Mouse (Mus musculus) hindbrain, embryonic 15.5 days (tissue): Measurements from ENCODE around the gene Scd2. TPM values are rescaled to one million over a fixed set of nuclear protein-coding genes. Genes with fewer than 3 reads are reported as not detected.

Experiments
- ATAC-seq: fragments of 200-750 bp; cut with Nextera tagmentation; 2 replicates; pipeline ENCODE4 v1.8.0; 2017; ENCODE audit warnings: low read depth, moderate number of reproducible peaks, moderate TSS enrichment; ENCODE audit not compliant: low FRiP score
- H3K27ac ChIP-seq: fragments of 300-500 bp; sonication (generic); replicated peaks from 2 replicates; pipeline ENCODE4 v1.5.1; 2015; ENCODE audit warnings: mild to moderate bottlenecking, inconsistent platforms
- H3K27me3 ChIP-seq: fragments of 300-500 bp; sonication (generic); 2 replicates; pipeline ENCODE4 v1.6.1; 2015; ENCODE audit warnings: control low read depth, inconsistent platforms
- H3K36me3 ChIP-seq: fragments of 300-500 bp; sonication (generic); 2 replicates; pipeline ENCODE4 v1.6.1; 2015; ENCODE audit warnings: control low read depth, inconsistent platforms
- H3K4me1 ChIP-seq: fragments of 300-500 bp; sonication (generic); replicated peaks from 2 replicates; pipeline ENCODE4 v1.6.1; 2015; ENCODE audit warnings: control low read depth, inconsistent platforms
- H3K4me2 ChIP-seq: fragments of 300-500 bp; sonication (generic); 2 replicates; pipeline ENCODE4 v1.6.1; 2015; ENCODE audit warnings: moderate library complexity, mild to moderate bottlenecking, inconsistent platforms
- H3K4me3 ChIP-seq: fragments of 300-500 bp; sonication (generic); 2 replicates; pipeline ENCODE4 v1.5.1; 2015; ENCODE audit warnings: mild to moderate bottlenecking, inconsistent platforms
- H3K9ac ChIP-seq: fragments of 300-500 bp; sonication (generic); 2 replicates; pipeline ENCODE4 v1.6.1; 2015; ENCODE audit warnings: inconsistent platforms
- H3K9me3 ChIP-seq: fragments of 300-500 bp; sonication (generic); 2 replicates; pipeline ENCODE4 v1.6.1; 2016; ENCODE audit warnings: control low read depth, inconsistent platforms
- WGBS: fragments of 180-500 bp; shearing (Covaris S2); methylation state at CpG from one replicate; pipeline ENCODE4 v1.1.7; 2015; 5-methylcytosine and 5-hydroxymethylcytosine counted together
- polyA plus RNA-seq: library from polyadenylated mRNA; unstranded; fragments of >200 nt; fragmentation: Nextera tagmentation; extraction: Ambion mirVana; gene quantifications from 2 replicates; pipeline ENCODE4 v1.2.1, GENCODE M21; 2015

Scd2 gene
- polyA plus RNA-seq, 1 experiment from 2014 or later = 288 TPM

GRCm38 (mm10) chr19:44287415-44288110 is 5.9 kb upstream of the Scd2 start:
- WGBS = 70% methylated on average over 11 of the region's 11 CpGs
- no peaks in the 10 kb centered on the region for H3K9me3 ChIP-seq
- no peak overlapping the region for H3K27ac ChIP-seq
- peaks cover 34% of the 10 kb centered on the region for H3K4me1 ChIP-seq
- H3K4me3 ChIP-seq = no peak overlapping the region
- H3K9ac ChIP-seq = no peak overlapping the region
- ATAC-seq = no peak
- no peaks in the 10 kb centered on the region for H3K27me3 ChIP-seq
- H3K36me3 ChIP-seq = no peaks in the 10 kb centered on the region
- no peak overlapping the region for H3K4me2 ChIP-seq

DNA sequence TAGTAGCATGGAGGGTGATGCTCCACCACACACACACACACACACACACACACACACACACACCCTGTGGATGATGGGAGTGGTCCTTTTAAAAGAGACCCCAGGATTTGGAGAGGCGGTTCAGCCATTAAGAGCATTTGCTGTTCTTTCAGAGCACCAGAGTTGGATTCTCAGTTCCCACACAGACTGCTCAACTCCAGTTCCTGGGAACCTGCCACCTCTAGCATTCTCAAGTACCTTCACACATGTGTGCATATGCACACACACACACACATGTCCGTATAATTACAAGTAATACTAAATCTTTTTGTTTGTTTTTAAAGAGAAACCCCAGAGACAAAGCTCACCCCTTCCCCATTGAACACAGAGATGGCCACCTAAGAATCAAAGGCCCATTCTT is 1.4 kb upstream of the Scd2 start:
- Histone ChIP-seq H3K9ac (no peak overlapping the region), H3K4me1 (peaks cover 40% of the 10 kb centered on the region), H3K27me3 (no peaks in the 10 kb centered on the region), H3K36me3 (no peaks in the 10 kb centered on the region), H3K4me2 (peak overlapping the region; percentile 93), H3K27ac (peak overlapping the region; percentile 97), H3K9me3 (no peaks in the 10 kb centered on the region), H3K4me3 (no peak overlapping the region)
- ATAC-seq = no peak
- WGBS = 89% methylated on average over 2 of the region's 2 CpGs

DNA sequence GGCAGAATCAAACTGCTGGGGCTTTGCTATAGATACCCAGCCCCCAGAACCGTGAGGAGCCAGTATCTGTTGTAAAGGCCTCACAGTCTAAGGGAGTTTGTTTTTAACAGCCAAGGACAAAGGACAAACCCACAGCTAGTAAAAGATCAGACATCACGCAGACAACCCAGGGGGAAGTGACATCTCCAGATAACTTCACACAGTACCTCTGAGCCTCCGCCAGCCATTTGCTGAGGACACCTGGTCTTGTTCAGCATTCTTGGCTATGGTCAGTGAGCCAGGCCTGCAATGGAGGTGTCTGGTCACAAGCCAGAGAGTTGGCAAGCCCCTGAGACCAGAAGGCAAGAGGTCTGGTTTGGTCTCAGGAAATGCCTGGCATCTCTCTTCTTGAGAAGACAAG is 991 bp upstream of the Scd2 start:
- no peak for ATAC-seq
- H3K4me1 ChIP-seq = peaks cover 44% of the 10 kb centered on the region
- H3K27me3 ChIP-seq = no peaks in the 10 kb centered on the region
- H3K9me3 ChIP-seq = no peaks in the 10 kb centered on the region
- H3K27ac ChIP-seq = peak overlapping the region; percentile 97
- H3K4me2 ChIP-seq = peak overlapping the region; percentile 93
- no peak overlapping the region for H3K9ac ChIP-seq
- 52% methylated on average over 3 of the region's 3 CpGs for WGBS
- H3K36me3 ChIP-seq = no peaks in the 10 kb centered on the region
- H3K4me3 ChIP-seq = peak overlapping the region; percentile 70

- ATAC-seq = peak; percentile 98
- WGBS = under 1% methylated on average over 30 of the region's 31 CpGs
- peak overlapping the region; percentile 70 for H3K4me3 ChIP-seq
- H3K4me1 ChIP-seq = peaks cover 59% of the 10 kb centered on the region
- H3K9ac ChIP-seq = peak overlapping the region; percentile 89
- H3K27me3 ChIP-seq = no peaks in the 10 kb centered on the region
- peaks cover 9% of the 10 kb centered on the region; the same call in 1 of the 2 replicates for H3K36me3 ChIP-seq
- H3K27ac ChIP-seq = peak overlapping the region; percentile 97
- H3K4me2 ChIP-seq = peak overlapping the region; percentile 93
- no peaks in the 10 kb centered on the region for H3K9me3 ChIP-seq
Observed at GRCm38 (mm10) chr19:44293769-44294551, 486 bp downstream of the Scd2 start.

GRCm38 (mm10) chr19:44294588-44295041 is 1.1 kb downstream of the Scd2 start:
- Histone ChIP-seq H3K4me1 (peaks cover 66% of the 10 kb centered on the region), H3K27ac (peak overlapping the region; percentile 97), H3K9me3 (no peaks in the 10 kb centered on the region), H3K9ac (peak overlapping the region; percentile 89), H3K27me3 (no peaks in the 10 kb centered on the region), H3K36me3 (peaks cover 9% of the 10 kb centered on the region; the same call in 1 of the 2 replicates), H3K4me2 (peak overlapping the region; percentile 93), H3K4me3 (peak overlapping the region; percentile 70)
- under 1% methylated on average over 14 of the region's 14 CpGs for WGBS
- ATAC-seq = peak; percentile 43; the same call in 1 of the 2 replicates

DNA sequence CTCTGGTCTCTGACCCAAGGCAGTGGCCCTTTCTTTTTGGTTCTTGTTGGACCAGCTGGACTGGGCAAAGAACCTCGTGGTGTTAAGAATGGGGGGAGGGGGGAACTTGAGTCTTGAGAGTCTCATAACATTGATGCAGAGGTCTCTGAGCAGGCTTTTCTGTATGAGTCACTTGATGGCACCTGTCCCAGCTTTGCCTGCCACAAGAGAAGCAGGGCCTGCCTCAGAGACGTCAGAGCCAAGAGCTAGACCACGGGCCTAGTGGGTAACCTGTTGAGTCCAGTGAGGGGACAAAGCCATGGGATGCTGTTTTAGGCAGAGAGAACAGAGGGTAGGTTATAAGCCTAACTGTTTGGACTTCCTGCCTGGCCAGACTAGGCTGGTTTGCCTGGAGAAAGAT is 1.8 kb downstream of the Scd2 start:
- Histone ChIP-seq H3K9ac (peak overlapping the region; percentile 89), H3K9me3 (no peaks in the 10 kb centered on the region), H3K36me3 (peaks cover 14% of the 10 kb centered on the region), H3K4me2 (peak overlapping the region; percentile 93), H3K4me1 (peaks cover 72% of the 10 kb centered on the region), H3K27me3 (no peaks in the 10 kb centered on the region), H3K27ac (peak overlapping the region; percentile 51; the same call in 1 of the 2 replicates), H3K4me3 (peak overlapping the region; percentile 70)
- no peak for ATAC-seq
- 2% methylated on average over 3 of the region's 3 CpGs for WGBS

DNA sequence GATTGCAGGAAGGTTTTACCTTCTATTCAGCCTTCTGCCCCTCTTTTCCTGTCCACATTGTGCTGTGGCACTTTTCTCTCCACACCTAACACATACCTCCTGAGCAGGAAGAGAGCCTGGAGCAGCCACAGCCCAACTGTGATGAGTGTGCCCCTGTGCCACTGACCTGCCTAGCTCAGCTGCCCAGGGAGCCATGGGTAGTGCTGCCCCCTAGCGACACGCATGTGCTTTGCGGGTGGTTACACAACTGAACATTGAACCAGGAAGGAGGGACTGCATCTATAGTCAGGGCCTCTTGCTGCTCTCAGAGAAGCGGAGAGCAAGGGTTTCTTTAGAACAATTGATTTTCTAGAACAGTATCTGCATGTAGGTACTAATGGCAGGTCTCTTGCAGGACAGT is 2.3 kb downstream of the Scd2 start:
- Histone ChIP-seq H3K27ac (peak overlapping the region; percentile 51; the same call in 1 of the 2 replicates), H3K9ac (peak overlapping the region; percentile 89), H3K27me3 (no peaks in the 10 kb centered on the region), H3K36me3 (peaks cover 18% of the 10 kb centered on the region), H3K4me3 (peak overlapping the region; percentile 70), H3K9me3 (no peaks in the 10 kb centered on the region), H3K4me1 (peaks cover 77% of the 10 kb centered on the region), H3K4me2 (peak overlapping the region; percentile 93)
- no peak for ATAC-seq
- WGBS = 2% methylated on average over 4 of the region's 4 CpGs

- Histone ChIP-seq H3K4me1 (peaks cover 81% of the 10 kb centered on the region), H3K27ac (0 out of 2 replicates have a peak overlapping the region, but pooled peaks have one; percentile 51), H3K9ac (peak overlapping the region; percentile 89), H3K9me3 (no peaks in the 10 kb centered on the region), H3K36me3 (peaks cover 23% of the 10 kb centered on the region), H3K27me3 (no peaks in the 10 kb centered on the region), H3K4me2 (peak overlapping the region; percentile 93), H3K4me3 (peak overlapping the region; percentile 70)
- 23% methylated on average over 7 of the region's 7 CpGs for WGBS
- ATAC-seq = no peak
Observed at GRCm38 (mm10) chr19:44296186-44296585, 2.7 kb downstream of the Scd2 start.

GRCm38 (mm10) chr19:44297068-44297760 is 3.7 kb downstream of the Scd2 start:
- H3K9ac ChIP-seq = peak overlapping the region; percentile 89
- H3K4me1 ChIP-seq = peaks cover 81% of the 10 kb centered on the region
- H3K27me3 ChIP-seq = no peaks in the 10 kb centered on the region
- H3K36me3 ChIP-seq = peaks cover 32% of the 10 kb centered on the region
- H3K4me3 ChIP-seq = peak overlapping the region; percentile 70
- WGBS = 44% methylated on average over 8 of the region's 8 CpGs
- peak overlapping the region; percentile 93 for H3K4me2 ChIP-seq
- ATAC-seq = no peak
- H3K9me3 ChIP-seq = no peaks in the 10 kb centered on the region
- 0 out of 2 replicates have a peak overlapping the region, but pooled peaks have one; percentile 16 for H3K27ac ChIP-seq

DNA sequence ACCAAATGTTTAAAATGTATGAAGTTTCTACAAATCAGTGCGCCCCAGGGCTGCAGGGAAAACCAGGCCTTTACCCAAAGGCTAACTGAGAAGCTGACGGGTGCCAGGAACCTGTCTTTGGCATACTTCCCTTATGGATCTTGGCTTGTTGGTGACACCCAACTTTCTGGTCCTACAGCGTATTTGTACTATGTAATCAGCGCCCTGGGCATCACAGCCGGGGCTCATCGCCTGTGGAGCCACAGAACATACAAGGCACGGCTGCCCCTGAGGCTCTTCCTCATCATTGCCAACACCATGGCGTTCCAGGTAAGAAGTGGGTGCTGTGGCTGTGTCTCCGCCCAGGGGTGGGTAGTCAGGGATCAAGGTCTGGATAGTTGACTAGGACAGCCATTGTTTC is 4.4 kb downstream of the Scd2 start:
- H3K4me1 ChIP-seq = peaks cover 81% of the 10 kb centered on the region
- H3K4me3 ChIP-seq = peak overlapping the region; percentile 70
- 68% methylated on average over 9 of the region's 9 CpGs for WGBS
- no peaks in the 10 kb centered on the region for H3K9me3 ChIP-seq
- no peaks in the 10 kb centered on the region for H3K27me3 ChIP-seq
- peak overlapping the region; percentile 93 for H3K4me2 ChIP-seq
- H3K9ac ChIP-seq = peak overlapping the region; percentile 89
- ATAC-seq = no peak
- peaks cover 38% of the 10 kb centered on the region for H3K36me3 ChIP-seq
- peak overlapping the region; percentile 16; the same call in 1 of the 2 replicates for H3K27ac ChIP-seq

- WGBS = 72% methylated on average over 9 of the region's 9 CpGs
- peaks cover 50% of the 10 kb centered on the region for H3K36me3 ChIP-seq
Observed at GRCm38 (mm10) chr19:44299078-44299477, 5.6 kb downstream of the Scd2 start.

More at GRCm38 (mm10) chr19:44299078-44299477, 5.6 kb downstream of the Scd2 start:
- H3K9ac ChIP-seq = peak overlapping the region; percentile 89; the same call in 1 of the 2 replicates
- H3K4me1 ChIP-seq = peaks cover 83% of the 10 kb centered on the region
- H3K4me3 ChIP-seq = peak overlapping the region; percentile 70
- H3K27me3 ChIP-seq = no peaks in the 10 kb centered on the region
- no peak for ATAC-seq
- H3K9me3 ChIP-seq = no peaks in the 10 kb centered on the region
- H3K27ac ChIP-seq = no peak overlapping the region
- H3K4me2 ChIP-seq = peak overlapping the region; percentile 93
